Comparison of ENCODE assay signal across 11 mouse cellular contexts in the genomic region with DNA sequence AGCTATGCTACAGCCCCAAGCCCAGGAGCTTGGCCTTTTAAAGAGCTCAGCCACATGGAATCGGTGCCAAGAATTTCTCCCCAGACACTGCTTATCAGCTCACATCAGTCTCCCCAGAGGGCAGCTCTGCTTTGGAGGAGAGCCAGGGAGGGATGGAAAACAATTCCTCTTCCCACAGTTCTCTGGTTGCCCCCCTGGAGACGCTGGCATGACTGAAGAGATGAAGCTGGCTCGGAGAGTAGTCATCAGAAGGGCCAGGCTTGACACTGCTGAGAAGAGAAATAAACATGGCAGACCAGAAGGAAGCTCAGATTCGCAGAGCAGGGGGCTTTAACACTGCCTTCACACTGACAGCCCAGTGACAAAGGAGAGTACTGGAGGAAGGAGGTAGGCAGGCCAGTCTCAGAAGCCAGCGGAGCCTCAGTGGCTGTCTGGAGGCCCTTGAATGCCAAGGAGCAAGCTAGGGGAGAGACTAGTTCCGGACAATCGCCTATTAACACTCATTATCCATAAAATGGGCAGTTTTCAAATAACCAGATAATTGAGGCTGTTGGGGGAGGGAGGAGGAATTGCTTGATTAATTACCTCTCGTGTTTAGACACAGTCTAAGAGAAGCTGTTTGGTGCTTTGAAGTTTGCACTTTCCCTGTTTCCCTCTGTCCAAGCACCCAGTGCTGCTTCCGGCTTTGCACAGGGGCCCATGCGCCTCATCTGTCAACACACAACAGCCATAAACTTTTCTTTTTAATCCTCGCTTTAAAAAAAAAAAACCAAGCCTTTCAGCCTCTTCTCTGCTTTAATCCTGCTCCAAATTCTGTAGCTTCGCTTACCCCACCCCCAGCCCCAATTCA.
DNase-seq lines count a peak whose midpoint lies in the region; ATAC-seq lines count a peak whose summit lies in the region.
"Had no signal": no experiment of that assay in that cellular context is flagged by ENCODE, and none has a peak within 500 bp of the region (broad histone marks: within the 10 kb centered on the region; RNA-seq: fewer than 3 reads in every experiment).

No protein-coding gene starts in this region.

- H3K27me3 ChIP-seq in forebrain, embryonic 11.5 days (ENCODE audit: control insufficient read depth, insufficient read depth, low read length): no peaks in the 10 kb centered on the region
- no peaks in the 10 kb centered on the region for H3K27me3 ChIP-seq in limb, embryonic 13.5 days
- no peaks in the 10 kb centered on the region for H3K27me3 ChIP-seq in heart, embryonic 11.5 days (ENCODE audit: control insufficient read depth, insufficient read depth, low read length)
- H3K27me3 ChIP-seq: limb, embryonic 15.5 days had no signal

- peak; percentile 11 for DNase-seq in urinary bladder, postnatal 14 days (ENCODE audit: low spot score)
- no peak for DNase-seq in urinary bladder, adult 18-20 months (ENCODE audit: low spot score in 2 of 2)
- DNase-seq in forebrain, embryonic 11.5 days (ENCODE audit: low spot score): no peak
- no peak for DNase-seq in thymus, adult 18-20 months
- DNase-seq in spleen, adult 12 weeks (ENCODE audit: low spot score): no peak
- DNase-seq: right cerebral cortex, postnatal 25 days had no signal

- no peak overlapping the region for H3K4me2 ChIP-seq in forebrain, embryonic 11.5 days (ENCODE audit: low read depth, low read length, severe bottlenecking)
- no peak overlapping the region for H3K4me2 ChIP-seq in limb, embryonic 13.5 days (replicated peaks)
- no peak overlapping the region for H3K4me2 ChIP-seq in heart, embryonic 11.5 days
- H3K4me2 ChIP-seq: limb, embryonic 15.5 days had no signal

- no peak overlapping the region for H3K27ac ChIP-seq in forebrain, embryonic 11.5 days (ENCODE audit: low read depth, low read length)
- H3K27ac ChIP-seq in limb, embryonic 13.5 days: peak overlapping the region; percentile 48; the same call in 1 of the 2 replicates
- H3K27ac ChIP-seq in heart, embryonic 11.5 days (ENCODE audit: low read depth, low read length): no peak overlapping the region
- H3K27ac ChIP-seq: limb, embryonic 15.5 days had no signal

- no peaks in the 10 kb centered on the region for H3K36me3 ChIP-seq in forebrain, embryonic 11.5 days (ENCODE audit: control insufficient read depth, insufficient read depth, low read length)
- H3K36me3 ChIP-seq in limb, embryonic 13.5 days: no peaks in the 10 kb centered on the region
- H3K36me3 ChIP-seq in heart, embryonic 11.5 days (ENCODE audit: control insufficient read depth, insufficient read depth, low read length): no peaks in the 10 kb centered on the region
- H3K36me3 ChIP-seq: limb, embryonic 15.5 days had no signal

- 0 out of 2 replicates have a peak, but pooled peaks cover 2% of the 10 kb centered on the region for H3K4me1 ChIP-seq in forebrain, embryonic 11.5 days (replicated peaks; ENCODE audit: control insufficient read depth, insufficient read depth, low read length)
- peaks cover 27% of the 10 kb centered on the region for H3K4me1 ChIP-seq in limb, embryonic 13.5 days
- H3K4me1 ChIP-seq in heart, embryonic 11.5 days (ENCODE audit: control insufficient read depth, insufficient read depth, low read length): 0 out of 2 replicates have a peak, but pooled peaks cover 9% of the 10 kb centered on the region

- WGBS in forebrain, embryonic 11.5 days: 30% methylated on average over 12 of the region's 12 CpGs
- 20% methylated on average over 12 of the region's 12 CpGs for WGBS in limb, embryonic 13.5 days
- 37% methylated on average over 12 of the region's 12 CpGs for WGBS in heart, embryonic 11.5 days (ENCODE audit: insufficient replicate concordance)

- ATAC-seq in forebrain, embryonic 11.5 days (replicated peaks; ENCODE audit: low FRiP score): peak; percentile 53; the same call in 1 of the 2 replicates
- ATAC-seq in limb, embryonic 13.5 days (ENCODE audit: low FRiP score, low read depth): no peak
- ATAC-seq in megakaryocyte, adult 5-6 weeks (ENCODE audit: poor library complexity, severe bottlenecking): no peak
- ATAC-seq in heart, embryonic 11.5 days (replicated peaks; ENCODE audit: insufficient number of reproducible peaks, low FRiP score, low TSS enrichment): no peak

- H3K4me3 ChIP-seq in forebrain, embryonic 11.5 days (ENCODE audit: low read depth, low read length): no peak overlapping the region
- H3K4me3 ChIP-seq in limb, embryonic 13.5 days: no peak overlapping the region
- H3K4me3 ChIP-seq in heart, embryonic 11.5 days (ENCODE audit: low read depth, low read length): no peak overlapping the region
- H3K4me3 ChIP-seq: erythroblast, embryonic 14.5 days; limb, embryonic 15.5 days had no signal

- H3K9ac ChIP-seq in forebrain, embryonic 11.5 days (ENCODE audit: low read length): no peak overlapping the region
- H3K9ac ChIP-seq in limb, embryonic 13.5 days: no peak overlapping the region
- H3K9ac ChIP-seq in heart, embryonic 11.5 days (ENCODE audit: low read depth, low read length): no peak overlapping the region
- H3K9ac ChIP-seq: limb, embryonic 15.5 days had no signal

- no peaks in the 10 kb centered on the region for H3K9me3 ChIP-seq in forebrain, embryonic 11.5 days (ENCODE audit: control insufficient read depth, low read length)
- H3K9me3 ChIP-seq in limb, embryonic 13.5 days: peaks cover 8% of the 10 kb centered on the region; the same call in 1 of the 2 replicates
- no peaks in the 10 kb centered on the region; the same call in 1 of the 2 replicates for H3K9me3 ChIP-seq in heart, embryonic 11.5 days (replicated peaks; ENCODE audit: control insufficient read depth, low read length)
- H3K9me3 ChIP-seq: limb, embryonic 15.5 days had no signal
